Mouse (Mus musculus): Measurements from ENCODE around the gene Gm26602. TPM values are rescaled to one million over a fixed set of nuclear protein-coding genes. Genes with fewer than 3 reads are reported as not detected.

Gm26602 gene
- polyA plus RNA-seq, 1 experiment from 2014 or later, result 33.6 TPM

DNA sequence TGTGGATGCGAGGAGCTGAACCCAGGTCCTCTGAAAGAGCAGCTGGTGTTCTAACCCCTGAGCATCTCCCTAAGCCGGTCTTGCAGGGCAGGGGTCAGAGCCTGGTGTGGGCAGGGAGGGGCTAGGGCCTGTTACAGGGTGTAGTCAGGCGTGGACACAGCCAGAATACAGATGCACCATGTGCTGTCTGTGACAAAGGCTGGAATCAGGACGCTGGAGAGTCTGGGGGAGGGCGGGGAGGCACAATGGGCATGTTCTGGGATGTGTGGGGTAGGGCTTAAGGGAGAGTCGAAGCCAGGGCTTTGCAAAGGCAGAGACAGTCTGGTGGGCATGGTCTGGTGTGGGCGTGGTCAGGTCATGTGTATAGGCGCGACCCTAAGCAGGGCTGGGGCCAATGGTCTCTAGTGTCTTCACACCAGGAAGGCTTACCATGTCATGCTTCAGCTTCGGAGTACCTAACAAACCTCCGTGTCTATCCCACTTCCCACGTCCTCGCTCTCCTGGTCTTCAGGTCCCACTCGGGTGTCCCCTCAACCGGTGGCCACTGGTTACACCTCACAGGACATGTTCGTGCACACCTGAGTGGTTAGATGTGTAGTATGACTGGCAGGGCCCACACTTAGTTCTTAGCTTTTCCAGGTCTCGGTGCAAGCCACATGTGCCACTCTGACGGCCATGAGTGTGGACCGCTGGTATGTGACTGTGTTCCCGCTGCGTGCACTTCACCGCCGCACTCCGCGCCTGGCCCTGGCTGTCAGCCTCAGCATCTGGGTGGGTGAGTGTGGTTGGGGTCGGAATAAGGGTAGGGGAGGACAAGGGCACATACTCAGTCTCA lies 9.6 kb downstream of the Gm26602 start:
- Histone ChIP-seq H3K4me2 (no peak overlapping the region), H3K9ac (no peak overlapping the region)
- WGBS, result 14% methylated on average over 25 of the region's 26 CpGs

GRCm38 (mm10) chr10:79920958-79921535 lies 10.4 kb downstream of the Gm26602 start, which contains the start of gene R3hdm4:
Gene R3hdm4, minus strand, starts transcription at chr10:79921208.
- Histone ChIP-seq H3K27me3 (peaks cover 72% of the 10 kb centered on the region), H3K4me3 (peak within 1 kb of the TSS; percentile 26), H3K4me2 (peak within 1 kb of the TSS; percentile 44), H3K9ac (peak within 1 kb of the TSS; percentile 38; the same call in 1 of the 2 replicates), H3K4me1 (peaks cover 36% of the 10 kb centered on the region), H3K9me3 (replicated peaks) (no peaks in the 10 kb centered on the region), H3K36me3 (ENCODE audit: poor library complexity, severe bottlenecking) (no peaks in the 10 kb centered on the region), H3K27ac (no peak within 1 kb of the TSS)
- ATAC-seq, result no peak
- 3% methylated on average over 29 of the region's 41 CpGs for whole genome bisulfite sequencing

More for the DNA sequence above, 9.6 kb downstream of the Gm26602 start:
- H3K36me3 ChIP-seq (ENCODE audit: poor library complexity, severe bottlenecking), result no peaks in the 10 kb centered on the region
- no peak for ATAC-seq
- H3K27me3 ChIP-seq, result peaks cover 72% of the 10 kb centered on the region
- no peaks in the 10 kb centered on the region for H3K9me3 ChIP-seq (replicated peaks)
- H3K4me1 ChIP-seq, result peaks cover 38% of the 10 kb centered on the region
- peak overlapping the region; percentile 26; the same call in 1 of the 2 replicates for H3K4me3 ChIP-seq
- no peak overlapping the region for H3K27ac ChIP-seq

- no peaks in the 10 kb centered on the region for H3K36me3 ChIP-seq (ENCODE audit: poor library complexity, severe bottlenecking)
- no peak overlapping the region for H3K27ac ChIP-seq
- no peaks in the 10 kb centered on the region for H3K9me3 ChIP-seq (replicated peaks)
- 1% methylated on average over 34 of the region's 34 CpGs for WGBS
- ATAC-seq, result no peak
- H3K4me1 ChIP-seq, result peaks cover 39% of the 10 kb centered on the region
- H3K9ac ChIP-seq, result peak overlapping the region; percentile 38; the same call in 1 of the 2 replicates
- peaks cover 72% of the 10 kb centered on the region for H3K27me3 ChIP-seq
- peak overlapping the region; percentile 26 for H3K4me3 ChIP-seq
- peak overlapping the region; percentile 44 for H3K4me2 ChIP-seq
These were observed 10.9 kb downstream of the Gm26602 start for GRCm38 (mm10) chr10:79921572-79921971.

- WGBS, result 13% methylated on average over 29 of the region's 29 CpGs
These were observed 14.5 kb downstream of the Gm26602 start for GRCm38 (mm10) chr10:79924998-79925784.

GRCm38 (mm10) chr10:79925785-79926490 lies 15.3 kb downstream of the Gm26602 start:
- Histone ChIP-seq H3K27ac (0 out of 2 replicates have a peak overlapping the region, but pooled peaks have one; percentile 89), H3K36me3 (ENCODE audit: poor library complexity, severe bottlenecking) (peaks cover 5% of the 10 kb centered on the region; the same call in 1 of the 2 replicates), H3K9me3 (replicated peaks) (no peaks in the 10 kb centered on the region), H3K4me3 (peak overlapping the region; percentile 98), H3K9ac (peak overlapping the region; percentile 88), H3K27me3 (peaks cover 34% of the 10 kb centered on the region), H3K4me2 (peak overlapping the region; percentile 93), H3K4me1 (peaks cover 41% of the 10 kb centered on the region)
- ATAC-seq, result no peak
- WGBS, result 9% methylated on average over 14 of the region's 15 CpGs

More at GRCm38 (mm10) chr10:79924998-79925784, 14.5 kb downstream of the Gm26602 start:
- Histone ChIP-seq H3K4me2 (peak overlapping the region; percentile 93), H3K27ac (no peak overlapping the region), H3K27me3 (peaks cover 41% of the 10 kb centered on the region), H3K36me3 (ENCODE audit: poor library complexity, severe bottlenecking) (no peaks in the 10 kb centered on the region), H3K4me1 (peaks cover 44% of the 10 kb centered on the region), H3K9ac (no peak overlapping the region), H3K9me3 (replicated peaks) (no peaks in the 10 kb centered on the region), H3K4me3 (no peak overlapping the region)
- ATAC-seq, result peak; percentile 3; the same call in 1 of the 2 replicates

GRCm38 (mm10) chr10:79926491-79927323 lies 16.1 kb downstream of the Gm26602 start, which contains the start of gene Arid3a:
Gene Arid3a, plus strand, starts transcription at chr10:79927043.
- peak within 1 kb of the TSS; percentile 93 for H3K4me2 ChIP-seq
- H3K9ac ChIP-seq, result peak within 1 kb of the TSS; percentile 88
- H3K27ac ChIP-seq, result peak within 1 kb of the TSS; percentile 89
- under 1% methylated on average over 63 of the region's 63 CpGs for WGBS
- H3K4me3 ChIP-seq, result peak within 1 kb of the TSS; percentile 98
- H3K9me3 ChIP-seq (replicated peaks), result no peaks in the 10 kb centered on the region
- H3K36me3 ChIP-seq (ENCODE audit: poor library complexity, severe bottlenecking), result peaks cover 13% of the 10 kb centered on the region
- peaks cover 34% of the 10 kb centered on the region for H3K4me1 ChIP-seq
- H3K27me3 ChIP-seq, result peaks cover 26% of the 10 kb centered on the region
- ATAC-seq, result peak; percentile 85

DNA sequence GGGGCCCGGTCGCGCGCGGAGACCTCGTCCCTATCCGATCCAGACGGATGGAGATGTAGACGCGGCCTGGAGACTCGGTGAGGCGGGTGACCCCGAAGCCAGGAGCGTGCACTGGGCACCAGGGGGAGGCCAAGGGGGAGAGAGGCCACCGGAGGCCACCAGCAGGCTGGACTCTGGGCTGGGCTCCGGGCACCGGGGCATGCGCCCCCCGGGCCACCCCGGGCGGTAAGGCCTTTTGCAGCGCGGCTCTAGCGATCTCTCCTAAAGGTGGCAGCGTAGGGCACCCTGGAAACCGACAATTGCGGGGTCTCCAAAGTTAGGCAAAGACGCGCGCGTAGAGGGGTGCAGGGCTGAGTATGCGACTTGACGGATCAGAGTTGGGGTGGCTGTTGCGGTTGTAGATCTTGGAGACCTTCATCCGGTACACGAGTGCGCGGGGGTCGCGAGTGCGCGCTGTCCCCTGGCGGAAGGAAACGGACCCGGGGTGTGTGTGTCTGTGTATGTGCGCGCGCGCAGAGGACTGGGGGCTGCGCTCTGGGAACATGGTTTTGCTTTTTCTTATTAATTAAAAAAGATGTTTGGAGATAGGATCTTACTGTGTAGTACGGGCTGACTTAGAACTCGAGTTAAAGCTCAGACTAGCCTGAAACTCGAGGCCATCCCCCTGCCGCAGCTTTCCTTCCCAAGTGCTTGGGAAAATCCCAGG lies 16.8 kb downstream of the Gm26602 start:
- Histone ChIP-seq H3K27me3 (peaks cover 18% of the 10 kb centered on the region), H3K36me3 (ENCODE audit: poor library complexity, severe bottlenecking) (peaks cover 21% of the 10 kb centered on the region), H3K4me1 (peaks cover 34% of the 10 kb centered on the region), H3K9me3 (replicated peaks) (no peaks in the 10 kb centered on the region), H3K4me2 (peak overlapping the region; percentile 93), H3K9ac (peak overlapping the region; percentile 88), H3K4me3 (peak overlapping the region; percentile 98), H3K27ac (peak overlapping the region; percentile 89)
- WGBS, result under 1% methylated on average over 54 of the region's 54 CpGs
- peak; percentile 39 for ATAC-seq

GRCm38 (mm10) chr10:79928030-79928694 lies 17.5 kb downstream of the Gm26602 start:
- WGBS, result 2% methylated on average over 29 of the region's 29 CpGs
- Histone ChIP-seq H3K9me3 (replicated peaks) (no peaks in the 10 kb centered on the region), H3K27ac (peak overlapping the region; percentile 89), H3K9ac (peak overlapping the region; percentile 88), H3K4me3 (peak overlapping the region; percentile 98), H3K4me1 (peaks cover 39% of the 10 kb centered on the region), H3K4me2 (peak overlapping the region; percentile 93), H3K36me3 (ENCODE audit: poor library complexity, severe bottlenecking) (peaks cover 26% of the 10 kb centered on the region), H3K27me3 (peaks cover 11% of the 10 kb centered on the region)
- no peak for ATAC-seq

DNA sequence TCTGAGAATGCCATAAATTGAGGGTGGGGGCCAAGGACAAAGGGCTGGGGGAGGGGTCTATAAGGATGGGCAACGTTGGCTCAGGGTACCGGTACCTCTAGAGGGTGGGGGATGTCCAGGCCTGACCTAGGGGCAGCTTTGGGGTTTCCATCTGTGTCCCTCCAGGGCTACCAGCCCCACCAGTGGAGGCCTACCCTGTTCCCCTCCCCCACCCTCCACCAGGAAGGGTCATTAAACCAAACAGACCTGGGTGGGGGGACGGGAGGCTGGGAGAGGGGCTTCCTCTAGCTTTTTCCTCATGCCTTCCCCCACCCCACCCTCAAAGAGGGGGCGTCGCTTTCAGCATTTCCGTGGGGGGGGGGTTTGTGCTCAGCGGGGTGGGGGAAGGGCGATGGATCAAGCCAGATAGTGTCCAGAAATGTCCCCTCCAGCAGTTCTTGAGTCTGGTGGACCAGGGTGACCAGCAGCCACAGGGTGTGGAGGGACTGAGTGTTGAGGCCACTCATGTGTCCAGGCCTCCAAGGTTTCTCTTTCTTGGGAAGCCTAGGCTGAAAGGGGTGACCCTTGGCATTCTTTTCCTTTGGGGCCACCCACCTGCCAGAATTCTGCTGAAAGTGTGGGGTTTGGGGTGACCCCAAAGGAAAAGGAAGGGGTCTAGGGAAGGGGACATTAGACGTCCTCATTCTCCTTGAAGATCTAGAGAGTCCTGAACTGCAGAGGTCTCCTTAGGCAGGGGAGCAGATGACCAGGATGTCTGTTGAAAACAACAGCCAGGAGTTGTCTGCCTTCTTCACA lies 18.4 kb downstream of the Gm26602 start:
- Histone ChIP-seq H3K4me1 (peaks cover 42% of the 10 kb centered on the region), H3K36me3 (ENCODE audit: poor library complexity, severe bottlenecking) (peaks cover 26% of the 10 kb centered on the region), H3K27me3 (peaks cover 2% of the 10 kb centered on the region), H3K9ac (peak overlapping the region; percentile 60), H3K27ac (peak overlapping the region; percentile 57), H3K4me3 (peak overlapping the region; percentile 98), H3K9me3 (replicated peaks) (no peaks in the 10 kb centered on the region), H3K4me2 (peak overlapping the region; percentile 93)
- ATAC-seq, result no peak
- 39% methylated on average over 9 of the region's 9 CpGs for WGBS
